Mouse (Mus musculus): ENCODE data around the gene Tprn. TPM values are rescaled to one million over a fixed set of nuclear protein-coding genes. Genes with fewer than 3 reads are reported as not detected.

Gene Tprn
- polyA plus RNA-seq, 1 experiment from 2014 or later, result 8.6 TPM

DNA sequence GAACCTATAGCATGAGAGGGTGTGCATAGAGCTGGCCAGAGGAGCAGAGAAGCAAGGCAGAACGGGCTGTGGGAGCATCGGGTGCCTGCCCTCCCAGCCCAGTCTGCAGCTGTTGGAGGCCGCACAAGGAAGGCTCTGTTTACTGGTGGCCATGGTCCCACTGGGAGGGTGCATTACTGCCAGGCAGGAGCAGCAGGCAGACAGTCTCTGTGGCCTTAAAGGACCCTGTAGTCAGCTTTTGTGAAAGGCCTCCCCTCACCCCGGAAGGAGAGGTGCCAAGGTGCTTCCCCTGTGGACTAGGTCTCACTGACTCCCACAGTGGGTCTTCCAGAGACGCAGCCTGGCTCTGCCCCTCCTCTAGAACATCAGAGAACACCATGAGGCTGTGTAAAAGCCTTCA is 35.6 kb upstream of the Tprn start:
- H3K4me3 ChIP-seq, result no peak overlapping the region
- H3K4me2 ChIP-seq, result 0 out of 2 replicates have a peak overlapping the region, but pooled peaks have one; percentile 5
- 71% methylated on average over 5 of the region's 5 CpGs for WGBS
- peaks cover 22% of the 10 kb centered on the region; the same call in 1 of the 2 replicates for H3K27me3 ChIP-seq
- H3K9me3 ChIP-seq, result no peaks in the 10 kb centered on the region
- H3K27ac ChIP-seq, result no peak overlapping the region
- H3K4me1 ChIP-seq, result peaks cover 27% of the 10 kb centered on the region
- no peak overlapping the region for H3K9ac ChIP-seq
- H3K36me3 ChIP-seq, result peaks cover 4% of the 10 kb centered on the region
- ATAC-seq (ENCODE audit: insufficient number of reproducible peaks, low FRiP score, low TSS enrichment, low read depth), result no peak

DNA sequence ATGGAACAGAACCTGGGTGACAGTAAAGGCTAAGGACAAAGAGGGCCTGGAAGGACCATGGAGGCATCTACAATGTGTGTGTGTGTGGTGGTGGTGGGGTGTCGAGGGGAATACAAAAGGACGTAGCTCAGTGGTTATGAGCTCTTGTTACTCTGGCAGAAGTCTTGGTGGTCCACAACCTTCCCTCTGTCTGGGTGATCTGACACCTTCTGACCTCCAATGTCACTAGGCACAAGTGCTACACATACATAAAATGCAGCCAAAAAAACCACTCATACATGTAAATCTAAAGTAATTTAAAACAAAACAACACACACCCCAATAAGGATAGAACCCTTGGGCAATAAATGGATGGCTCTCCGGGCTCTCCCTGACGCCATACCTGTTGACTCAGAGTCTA is 35.0 kb upstream of the Tprn start:
- no peak for ATAC-seq (ENCODE audit: insufficient number of reproducible peaks, low FRiP score, low TSS enrichment, low read depth)
- Histone ChIP-seq H3K4me1 (peaks cover 27% of the 10 kb centered on the region), H3K9ac (no peak overlapping the region), H3K27ac (no peak overlapping the region), H3K4me3 (no peak overlapping the region), H3K4me2 (no peak overlapping the region), H3K27me3 (peaks cover 22% of the 10 kb centered on the region; the same call in 1 of the 2 replicates), H3K9me3 (no peaks in the 10 kb centered on the region), H3K36me3 (no peaks in the 10 kb centered on the region)
- 82% methylated on average over 4 of the region's 4 CpGs for WGBS

DNA sequence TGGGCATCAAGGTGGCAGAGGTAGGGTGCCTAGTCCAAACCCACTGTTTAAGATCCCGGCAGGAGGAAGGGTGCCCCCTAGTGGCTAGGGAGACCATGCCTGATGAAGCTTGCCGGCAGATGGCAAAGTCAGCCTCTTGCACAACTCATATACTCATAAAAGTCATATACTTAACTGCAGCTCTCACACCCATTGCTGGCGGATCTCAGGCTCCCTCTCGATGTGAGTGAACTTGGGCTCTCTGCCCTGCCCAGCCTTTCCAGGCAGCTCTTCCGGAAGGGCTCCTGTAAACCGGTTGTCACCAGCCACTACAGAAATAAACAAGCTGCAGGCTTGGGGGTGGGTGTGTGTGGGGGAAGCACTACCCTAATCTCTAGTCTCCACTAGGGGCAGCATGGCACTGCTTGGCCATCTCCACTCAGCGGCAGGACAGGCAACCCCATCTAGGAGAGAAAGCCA is 34.0 kb upstream of the Tprn start:
- H3K27me3 ChIP-seq, result peaks cover 25% of the 10 kb centered on the region; the same call in 1 of the 2 replicates
- H3K9me3 ChIP-seq, result no peaks in the 10 kb centered on the region
- 1% methylated on average over 7 of the region's 7 CpGs for WGBS
- H3K36me3 ChIP-seq, result no peaks in the 10 kb centered on the region
- peaks cover 23% of the 10 kb centered on the region for H3K4me1 ChIP-seq
- peak overlapping the region; percentile 21 for H3K4me2 ChIP-seq
- ATAC-seq (ENCODE audit: insufficient number of reproducible peaks, low FRiP score, low TSS enrichment, low read depth), result no peak
- no peak overlapping the region for H3K9ac ChIP-seq
- peak overlapping the region; percentile 11; the same call in 1 of the 2 replicates for H3K4me3 ChIP-seq
- peak overlapping the region; percentile 43 for H3K27ac ChIP-seq

DNA sequence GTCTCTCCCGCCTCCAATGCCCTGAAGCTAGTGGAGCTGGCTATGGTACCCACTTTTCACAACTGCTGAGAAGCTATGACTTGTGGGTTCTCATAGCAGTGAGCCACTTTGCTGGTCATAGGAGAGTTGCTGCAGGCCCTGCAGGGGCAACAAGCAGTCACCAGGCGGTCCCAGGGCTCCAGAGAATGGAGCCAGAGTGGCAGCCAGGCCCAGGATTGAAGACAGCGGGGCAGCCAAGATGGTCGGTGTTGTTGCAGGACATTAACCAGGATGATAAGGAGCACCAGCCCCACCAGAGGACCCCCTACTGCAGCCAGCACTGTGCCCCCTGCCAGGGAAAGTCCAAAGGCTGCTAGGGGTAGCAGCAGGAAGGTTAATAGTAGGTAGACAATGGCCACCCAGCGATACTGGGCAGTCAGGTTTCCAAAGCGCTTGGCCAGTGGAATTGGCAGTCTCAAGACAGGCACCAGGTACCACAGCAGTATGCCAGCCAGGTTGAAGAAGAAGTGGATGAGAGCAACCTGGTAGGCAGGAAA is 33.4 kb upstream of the Tprn start:
- peaks cover 29% of the 10 kb centered on the region; the same call in 1 of the 2 replicates for H3K27me3 ChIP-seq
- 64% methylated on average over 6 of the region's 6 CpGs for WGBS
- H3K36me3 ChIP-seq, result no peaks in the 10 kb centered on the region
- peak overlapping the region; percentile 21; the same call in 1 of the 2 replicates for H3K4me2 ChIP-seq
- no peak overlapping the region for H3K4me3 ChIP-seq
- no peaks in the 10 kb centered on the region for H3K9me3 ChIP-seq
- H3K4me1 ChIP-seq, result peaks cover 19% of the 10 kb centered on the region
- no peak for ATAC-seq (ENCODE audit: insufficient number of reproducible peaks, low FRiP score, low TSS enrichment, low read depth)
- no peak overlapping the region for H3K27ac ChIP-seq
- no peak overlapping the region for H3K9ac ChIP-seq

DNA sequence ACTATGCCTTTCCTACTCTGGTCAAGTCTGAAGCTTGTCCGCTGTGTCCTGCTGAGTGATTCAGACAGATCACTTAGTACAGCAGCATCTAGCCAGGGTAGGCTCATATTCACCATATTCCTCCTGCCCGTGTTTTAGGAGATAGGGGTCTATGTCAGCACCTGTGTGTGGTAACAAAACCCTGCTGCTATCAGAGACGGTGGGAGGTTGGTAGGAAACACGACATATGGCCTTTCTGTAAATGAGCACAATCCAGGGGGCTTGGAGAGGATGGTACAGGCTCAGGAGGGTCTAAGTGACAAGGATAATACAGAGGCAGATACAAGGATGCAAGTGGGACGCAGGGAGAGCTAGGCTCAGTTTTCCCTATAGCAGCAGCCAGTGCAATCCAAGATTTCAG is 32.8 kb upstream of the Tprn start:
- H3K36me3 ChIP-seq, result no peaks in the 10 kb centered on the region
- H3K4me1 ChIP-seq, result peaks cover 19% of the 10 kb centered on the region
- no peak overlapping the region for H3K9ac ChIP-seq
- WGBS, result 77% methylated on average over 5 of the region's 5 CpGs
- H3K27me3 ChIP-seq, result peaks cover 33% of the 10 kb centered on the region; the same call in 1 of the 2 replicates
- no peaks in the 10 kb centered on the region for H3K9me3 ChIP-seq
- no peak overlapping the region for H3K4me3 ChIP-seq
- no peak overlapping the region for H3K27ac ChIP-seq
- no peak for ATAC-seq (ENCODE audit: insufficient number of reproducible peaks, low FRiP score, low TSS enrichment, low read depth)
- H3K4me2 ChIP-seq, result no peak overlapping the region

DNA sequence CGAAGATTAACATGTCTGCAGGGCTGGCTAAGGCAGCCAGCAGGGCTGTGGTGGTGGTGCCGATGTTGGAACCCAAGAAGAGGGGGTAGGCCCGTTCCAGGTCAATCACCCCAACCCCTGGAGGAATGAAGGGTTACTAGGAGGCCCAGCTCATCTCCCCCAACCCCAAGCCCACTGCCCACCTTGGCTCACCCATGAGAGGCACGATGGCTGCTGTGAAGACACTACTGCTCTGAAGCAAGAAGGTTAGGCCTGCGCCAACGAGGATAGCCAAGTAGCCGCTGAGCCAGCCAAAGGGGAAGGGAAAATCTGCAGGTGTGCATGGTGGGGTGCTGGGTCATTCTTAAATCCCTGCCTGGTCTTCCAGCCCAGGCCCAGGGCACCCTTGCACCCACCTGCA is 31.8 kb upstream of the Tprn start:
- Histone ChIP-seq H3K27me3 (peaks cover 39% of the 10 kb centered on the region; the same call in 1 of the 2 replicates), H3K27ac (no peak overlapping the region), H3K4me2 (no peak overlapping the region), H3K9me3 (no peaks in the 10 kb centered on the region), H3K36me3 (no peaks in the 10 kb centered on the region), H3K9ac (no peak overlapping the region), H3K4me3 (no peak overlapping the region), H3K4me1 (peaks cover 15% of the 10 kb centered on the region)
- ATAC-seq (ENCODE audit: insufficient number of reproducible peaks, low FRiP score, low TSS enrichment, low read depth), result no peak
- 85% methylated on average over 7 of the region's 7 CpGs for WGBS

DNA sequence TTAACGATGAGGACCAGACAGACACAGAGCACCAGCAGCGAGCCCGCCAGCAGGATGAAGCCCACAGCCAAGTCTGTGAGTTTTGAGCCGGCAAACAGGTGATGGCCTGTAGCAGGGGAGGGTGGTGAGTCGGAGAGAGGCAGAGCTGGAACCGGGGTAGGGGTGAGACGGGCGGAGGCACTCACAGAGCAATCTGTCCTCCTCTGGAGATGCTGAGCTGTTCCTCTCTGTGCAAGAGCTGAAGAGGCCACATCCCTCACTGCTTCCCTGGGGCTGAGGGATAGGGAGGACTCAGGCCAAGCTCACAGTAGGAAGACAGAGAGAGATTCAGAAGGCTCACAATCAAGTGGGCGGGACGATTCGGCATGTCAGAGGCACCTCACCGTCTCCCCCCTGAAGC is 31.4 kb upstream of the Tprn start:
- no peak for ATAC-seq (ENCODE audit: insufficient number of reproducible peaks, low FRiP score, low TSS enrichment, low read depth)
- H3K4me3 ChIP-seq, result no peak overlapping the region
- H3K27ac ChIP-seq, result no peak overlapping the region
- no peak overlapping the region for H3K4me2 ChIP-seq
- no peaks in the 10 kb centered on the region for H3K9me3 ChIP-seq
- 57% methylated on average over 12 of the region's 12 CpGs for WGBS
- H3K27me3 ChIP-seq, result peaks cover 44% of the 10 kb centered on the region
- H3K36me3 ChIP-seq, result no peaks in the 10 kb centered on the region
- peaks cover 10% of the 10 kb centered on the region for H3K4me1 ChIP-seq
- H3K9ac ChIP-seq, result no peak overlapping the region

DNA sequence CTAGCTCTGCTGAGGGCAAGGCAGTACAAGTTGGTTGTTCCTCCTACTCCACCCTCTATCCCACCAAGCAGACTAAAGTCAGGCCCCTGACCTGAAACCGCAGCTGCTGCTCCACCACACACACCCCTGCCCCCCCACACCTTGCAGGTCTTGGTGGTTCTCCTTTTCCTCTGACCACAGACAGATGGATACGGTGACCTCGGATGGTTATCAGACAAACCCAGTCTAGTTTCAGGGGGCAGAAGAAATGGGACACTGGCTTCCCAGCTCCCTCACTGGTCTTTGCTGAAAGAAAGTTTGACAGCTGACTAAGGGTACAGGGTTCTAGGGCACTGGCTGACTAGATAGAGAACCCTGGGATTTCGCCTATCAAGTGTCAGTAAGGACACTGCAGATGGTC is 29.0 kb upstream of the Tprn start:
- Histone ChIP-seq H3K27ac (no peak overlapping the region), H3K27me3 (peaks cover 49% of the 10 kb centered on the region), H3K4me2 (no peak overlapping the region), H3K9me3 (no peaks in the 10 kb centered on the region), H3K36me3 (no peaks in the 10 kb centered on the region), H3K4me1 (peaks cover 6% of the 10 kb centered on the region; the same call in 1 of the 2 replicates), H3K9ac (no peak overlapping the region), H3K4me3 (no peak overlapping the region)
- 75% methylated on average over 4 of the region's 4 CpGs for WGBS
- no peak for ATAC-seq (ENCODE audit: insufficient number of reproducible peaks, low FRiP score, low TSS enrichment, low read depth)

DNA sequence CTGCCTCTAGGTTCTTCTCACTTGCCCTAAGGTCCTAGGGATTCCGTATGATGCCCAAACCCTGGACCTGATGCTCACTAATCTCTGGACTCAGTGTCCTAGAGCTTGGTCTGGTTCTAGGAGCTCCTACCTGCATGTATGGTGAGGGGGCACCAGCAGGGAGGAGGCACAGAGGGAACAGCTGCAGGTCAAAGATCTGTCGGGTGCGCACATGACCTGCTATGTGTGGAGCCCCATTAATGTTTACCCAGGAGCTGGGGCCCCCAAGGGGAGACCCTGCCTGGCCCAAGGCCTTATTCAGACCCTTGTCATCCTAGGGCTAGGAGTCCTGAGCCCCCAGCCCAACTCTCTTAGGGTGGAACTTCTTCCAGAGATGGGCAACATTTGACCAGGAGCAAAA is 28.4 kb upstream of the Tprn start, which contains the start of gene Slc34a3:
Gene Slc34a3 (minus strand): TSS at position 315 of the 400 bp plus-strand sequence.
- no peak within 1 kb of the TSS for H3K4me3 ChIP-seq
- H3K9me3 ChIP-seq, result no peaks in the 10 kb centered on the region
- H3K27ac ChIP-seq, result no peak within 1 kb of the TSS
- no peaks in the 10 kb centered on the region for H3K36me3 ChIP-seq
- 85% methylated on average over 3 of the region's 3 CpGs for WGBS
- ATAC-seq (ENCODE audit: insufficient number of reproducible peaks, low FRiP score, low TSS enrichment, low read depth), result no peak
- H3K27me3 ChIP-seq, result peaks cover 49% of the 10 kb centered on the region
- H3K4me2 ChIP-seq, result no peak within 1 kb of the TSS
- peaks cover 1% of the 10 kb centered on the region; the same call in 1 of the 2 replicates for H3K4me1 ChIP-seq
- no peak within 1 kb of the TSS for H3K9ac ChIP-seq

DNA sequence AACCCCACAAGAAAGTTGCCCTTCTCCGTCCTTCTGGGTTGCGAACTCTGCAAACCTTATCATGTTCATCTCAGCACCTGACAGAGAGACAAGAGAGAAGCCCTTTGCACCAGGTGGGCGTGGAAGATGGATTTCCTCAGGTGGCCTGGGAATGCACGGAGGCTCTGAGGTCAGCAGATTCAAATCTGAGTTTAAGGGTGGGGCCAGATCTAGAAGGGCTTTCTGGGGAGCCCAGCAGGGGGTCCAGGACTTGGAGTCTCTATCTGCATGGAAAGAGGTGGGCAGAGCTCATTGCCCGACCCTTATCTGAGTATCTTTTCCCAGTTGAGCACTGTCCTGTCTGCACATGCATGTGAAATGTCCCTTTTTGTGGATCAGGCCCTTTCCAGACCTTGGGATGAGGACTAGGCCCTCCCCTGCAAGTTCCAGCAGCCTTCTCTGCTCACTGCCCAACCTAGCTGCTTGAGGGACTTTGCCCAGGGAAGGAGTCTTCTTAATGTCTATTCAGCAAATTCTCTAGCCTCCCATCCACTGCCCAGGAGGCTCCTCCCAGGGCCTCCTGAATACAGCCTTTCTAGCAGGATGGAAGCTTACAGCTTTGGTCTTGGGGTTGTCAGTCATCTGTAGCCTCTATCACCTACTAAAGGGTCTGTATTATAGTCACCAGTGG is 27.7 kb upstream of the Tprn start:
- no peak for ATAC-seq (ENCODE audit: insufficient number of reproducible peaks, low FRiP score, low TSS enrichment, low read depth)
- Histone ChIP-seq H3K9me3 (no peaks in the 10 kb centered on the region), H3K36me3 (no peaks in the 10 kb centered on the region), H3K4me3 (no peak overlapping the region), H3K27ac (no peak overlapping the region), H3K4me2 (no peak overlapping the region), H3K4me1 (no peaks in the 10 kb centered on the region), H3K27me3 (peaks cover 48% of the 10 kb centered on the region), H3K9ac (no peak overlapping the region)
- 64% methylated on average over 5 of the region's 5 CpGs for WGBS

DNA sequence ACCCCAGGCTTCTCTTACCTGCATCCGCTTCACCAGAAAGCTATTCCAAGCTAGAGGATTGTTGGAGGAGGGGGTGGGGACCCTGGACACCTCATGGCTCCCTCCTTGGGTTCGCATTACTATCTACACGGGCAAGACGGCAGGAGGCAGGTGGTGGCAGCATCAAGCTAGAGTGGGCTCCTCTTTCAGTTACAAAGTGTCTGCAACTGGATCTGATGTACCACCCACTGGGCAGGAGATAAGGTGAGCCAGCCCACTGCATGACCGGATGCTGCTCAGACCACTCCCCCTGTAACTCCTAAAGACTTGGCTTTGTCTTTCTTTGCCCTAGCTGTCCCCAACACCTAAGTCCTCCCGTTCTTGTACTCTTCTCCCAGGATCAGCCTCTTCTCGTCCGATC is 25.8 kb upstream of the Tprn start, which contains the start of gene Rnf224:
Gene Rnf224 (minus strand): TSS at position 174 of the 400 bp plus-strand sequence.
- peaks cover 15% of the 10 kb centered on the region for H3K4me1 ChIP-seq
- 0 out of 2 replicates have a peak within 1 kb of the TSS, but pooled peaks have one; percentile 7 for H3K9ac ChIP-seq
- H3K4me3 ChIP-seq, result no peak within 1 kb of the TSS
- no peak within 1 kb of the TSS for H3K4me2 ChIP-seq
- H3K27ac ChIP-seq, result no peak within 1 kb of the TSS; the same call in 1 of the 2 replicates
- 38% methylated on average over 8 of the region's 8 CpGs for WGBS
- no peak for ATAC-seq (ENCODE audit: insufficient number of reproducible peaks, low FRiP score, low TSS enrichment, low read depth)
- H3K9me3 ChIP-seq, result no peaks in the 10 kb centered on the region
- H3K27me3 ChIP-seq, result peaks cover 41% of the 10 kb centered on the region
- no peaks in the 10 kb centered on the region for H3K36me3 ChIP-seq

DNA sequence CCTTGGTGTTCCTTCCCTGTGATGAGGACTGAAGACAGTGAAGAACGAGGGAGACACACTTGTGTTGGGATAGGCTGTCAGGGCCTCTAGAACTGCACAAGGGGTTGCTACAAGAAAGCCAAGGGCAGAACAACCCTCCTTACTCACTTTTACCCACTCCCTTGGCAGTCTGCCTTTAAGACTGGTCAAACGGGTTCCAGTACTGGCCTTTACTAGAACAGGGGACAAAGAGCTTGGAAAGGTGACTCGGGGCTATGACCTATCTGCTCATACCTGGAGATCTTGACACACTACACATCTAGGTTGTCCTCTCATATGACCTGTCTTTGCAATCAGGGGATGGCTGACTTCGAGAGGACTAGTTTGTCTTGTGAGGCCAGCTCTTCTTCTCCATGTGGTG is 24.9 kb upstream of the Tprn start:
- no peak overlapping the region; the same call in 1 of the 2 replicates for H3K27ac ChIP-seq
- peaks cover 48% of the 10 kb centered on the region for H3K27me3 ChIP-seq
- H3K4me2 ChIP-seq, result no peak overlapping the region
- WGBS, result 62% methylated on average over 4 of the region's 4 CpGs
- H3K36me3 ChIP-seq, result no peaks in the 10 kb centered on the region
- H3K9ac ChIP-seq, result no peak overlapping the region
- H3K4me1 ChIP-seq, result peaks cover 24% of the 10 kb centered on the region
- H3K9me3 ChIP-seq, result no peaks in the 10 kb centered on the region
- H3K4me3 ChIP-seq, result no peak overlapping the region
- no peak for ATAC-seq (ENCODE audit: insufficient number of reproducible peaks, low FRiP score, low TSS enrichment, low read depth)
